Mouse (Mus musculus) kidney, postnatal 4 days (tissue): ENCODE data around the gene Mrps7.

Source experiments
- DNase-seq, 2 experiments: peaks; one replicate each; pipeline ENCODE4 v3.0.0; 2021; ENCODE audit warnings: mixed read lengths in 2 of 2

Mrps7 gene

GRCm38 (mm10) chr11:115653194-115653593, 49.5 kb downstream of the Mrps7 start:
- no peak for DNase-seq

GRCm38 (mm10) chr11:115654128-115654527, 50.4 kb downstream of the Mrps7 start:
- no peak for DNase-seq
